Mouse (Mus musculus) spleen, adult 2 months (tissue): ENCODE data around the gene Ppip5k2. TPM values are rescaled to one million over a fixed set of nuclear protein-coding genes. Genes with fewer than 3 reads are reported as not detected.

Source experiments
- DNase-seq, 2 experiments: peaks; one replicate each; pipeline versions ENCODE4 v3.0.0 to v3.0.0-alpha.2; 2012 to 2021; ENCODE audit warnings: low spot score in 2 of 2, low read depth in 1 of 2
- H3K27ac ChIP-seq: fragments of 200-500 bp; 2 replicates; pipeline ENCODE4 v1.5.1; 2012; ENCODE audit warnings: low read length, inconsistent platforms; ENCODE audit not compliant: insufficient read depth
- H3K27me3 ChIP-seq: fragments of 200-500 bp; 2 replicates; pipeline ENCODE4 v1.6.1; 2012; ENCODE audit warnings: mild to moderate bottlenecking, moderate library complexity, low read length, inconsistent platforms; ENCODE audit not compliant: control insufficient read depth, insufficient read depth
- H3K36me3 ChIP-seq: fragments of 200-500 bp; 2 replicates; pipeline ENCODE4 v1.6.1; 2012; ENCODE audit warnings: mild to moderate bottlenecking, low read length, inconsistent platforms; ENCODE audit not compliant: control insufficient read depth, insufficient read depth
- H3K4me1 ChIP-seq: fragments of 200-500 bp; 2 replicates; pipeline ENCODE4 v1.6.1; 2011; ENCODE audit warnings: inconsistent platforms; ENCODE audit not compliant: control insufficient read depth, insufficient read depth, insufficient read length
- H3K4me3 ChIP-seq: fragments of 200-500 bp; 2 replicates; pipeline ENCODE4 v1.5.1; 2011; ENCODE audit warnings: mild to moderate bottlenecking, inconsistent platforms; ENCODE audit not compliant: insufficient read depth, insufficient read length; ENCODE audit errors: extremely low read depth
- CTCF ChIP-seq: fragments of 200-500 bp; IDR thresholded peaks from 2 replicates; pipeline ENCODE4 v1.5.1; 2011; ENCODE audit warnings: mild to moderate bottlenecking, inconsistent platforms; ENCODE audit not compliant: insufficient read depth, insufficient read length, insufficient replicate concordance; ENCODE audit errors: extremely low read depth
- POLR2A ChIP-seq: fragments of 200-500 bp; IDR thresholded peaks from 2 replicates; pipeline ENCODE4 v1.6.1; 2011; ENCODE audit warnings: low read depth, low read length, inconsistent platforms
- WGBS: fragments of 180-500 bp; shearing (Covaris S2); methylation state at CpG from one replicate; pipeline ENCODE4 v1.1.7; 2018; 5-methylcytosine and 5-hydroxymethylcytosine counted together
- polyA plus RNA-seq: library from polyadenylated mRNA; depleted of rRNA; stranded (reverse); fragments of >200 nt; gene quantifications from 2 replicates; pipeline ENCODE4 v1.2.3, GENCODE M21; 2012

Ppip5k2 gene
- polyA plus RNA-seq, 1 experiment = 3.8 TPM

GRCm38 (mm10) chr1:97788490-97788889 lies 18.3 kb upstream of the Ppip5k2 start:
- no peaks in the 10 kb centered on the region for H3K4me1 ChIP-seq
- 92% methylated on average over 2 of the region's 2 CpGs for WGBS
- no peak overlapping the region for H3K4me3 ChIP-seq
- H3K27me3 ChIP-seq = no peaks in the 10 kb centered on the region
- TF ChIP-seq POLR2A (no peak), CTCF (no peak)
- no peaks in the 10 kb centered on the region for H3K36me3 ChIP-seq
- H3K27ac ChIP-seq = no peak overlapping the region
- DNase-seq = no peak

- no peak for DNase-seq
- Histone ChIP-seq H3K4me3 (no peak overlapping the region), H3K27me3 (no peaks in the 10 kb centered on the region), H3K27ac (no peak overlapping the region), H3K36me3 (no peaks in the 10 kb centered on the region), H3K4me1 (no peaks in the 10 kb centered on the region)
- TF ChIP-seq POLR2A (no peak), CTCF (no peak)
- WGBS = 87% methylated on average over 3 of the region's 3 CpGs
Observed at GRCm38 (mm10) chr1:97787674-97788073, 17.5 kb upstream of the Ppip5k2 start.

- WGBS = 86% methylated on average over 11 of the region's 11 CpGs
Observed at GRCm38 (mm10) chr1:97785685-97786393, 15.6 kb upstream of the Ppip5k2 start.

GRCm38 (mm10) chr1:97784928-97785327 lies 14.7 kb upstream of the Ppip5k2 start:
- TF ChIP-seq CTCF (no peak), POLR2A (no peak)
- no peak overlapping the region for H3K4me3 ChIP-seq
- no peaks in the 10 kb centered on the region; the same call in 1 of the 2 replicates for H3K4me1 ChIP-seq
- H3K27me3 ChIP-seq = no peaks in the 10 kb centered on the region
- DNase-seq = no peak
- no peak overlapping the region for H3K27ac ChIP-seq
- WGBS = 96% methylated on average over 7 of the region's 7 CpGs
- no peaks in the 10 kb centered on the region for H3K36me3 ChIP-seq

More at GRCm38 (mm10) chr1:97785685-97786393, 15.6 kb upstream of the Ppip5k2 start:
- Histone ChIP-seq H3K36me3 (no peaks in the 10 kb centered on the region), H3K4me3 (no peak overlapping the region), H3K4me1 (no peaks in the 10 kb centered on the region; the same call in 1 of the 2 replicates), H3K27ac (no peak overlapping the region), H3K27me3 (no peaks in the 10 kb centered on the region)
- no peak for DNase-seq
- TF ChIP-seq CTCF (no peak), POLR2A (no peak)

GRCm38 (mm10) chr1:97781674-97782073 lies 11.5 kb upstream of the Ppip5k2 start:
- Histone ChIP-seq H3K4me3 (no peak overlapping the region), H3K36me3 (no peaks in the 10 kb centered on the region; the same call in 1 of the 2 replicates), H3K27ac (no peak overlapping the region), H3K27me3 (no peaks in the 10 kb centered on the region), H3K4me1 (no peaks in the 10 kb centered on the region; the same call in 1 of the 2 replicates)
- DNase-seq = no peak
- TF ChIP-seq CTCF (no peak), POLR2A (no peak)
- 38% methylated on average over 7 of the region's 7 CpGs for WGBS

GRCm38 (mm10) chr1:97773973-97774372 lies 3.8 kb upstream of the Ppip5k2 start:
- Histone ChIP-seq H3K4me3 (no peak overlapping the region), H3K27me3 (no peaks in the 10 kb centered on the region), H3K27ac (no peak overlapping the region), H3K36me3 (peaks cover 2% of the 10 kb centered on the region; the same call in 1 of the 2 replicates), H3K4me1 (no peaks in the 10 kb centered on the region)
- TF ChIP-seq CTCF (no peak), POLR2A (no peak)
- no peak for DNase-seq
- WGBS = 93% methylated on average over 2 of the region's 2 CpGs

GRCm38 (mm10) chr1:97773362-97773761 lies 3.2 kb upstream of the Ppip5k2 start:
- no peak for DNase-seq
- H3K4me1 ChIP-seq = no peaks in the 10 kb centered on the region; the same call in 1 of the 2 replicates
- no peaks in the 10 kb centered on the region for H3K27me3 ChIP-seq
- no peak overlapping the region for H3K4me3 ChIP-seq
- no peak overlapping the region for H3K27ac ChIP-seq
- 86% methylated on average over 6 of the region's 6 CpGs for WGBS
- TF ChIP-seq POLR2A (no peak), CTCF (no peak)
- H3K36me3 ChIP-seq = peaks cover 2% of the 10 kb centered on the region; the same call in 1 of the 2 replicates
